Mouse (Mus musculus) forebrain, embryonic 15.5 days (tissue): ENCODE measurements at regions not wholly inside any gene's neighbourhood (a gene's known extent, or its start where the extent isn't known, plus 50 kb on each side); places are given as distances from the start of the nearest gene placed in this dataset.

Experiments
- ATAC-seq: fragments of 200-750 bp; cut with Nextera tagmentation; replicated peaks from 2 replicates; pipeline ENCODE4 v1.8.0; 2017; ENCODE audit warnings: mild to moderate bottlenecking, moderate TSS enrichment, moderate library complexity
- H3K27ac ChIP-seq: fragments of 300-500 bp; sonication (generic); replicated peaks from 2 replicates; pipeline ENCODE4 v1.5.1; 2015; ENCODE audit warnings: mild to moderate bottlenecking, inconsistent platforms
- H3K27me3 ChIP-seq: fragments of 300-500 bp; sonication (generic); 2 replicates; pipeline ENCODE4 v1.6.1; 2015; ENCODE audit warnings: inconsistent platforms
- H3K36me3 ChIP-seq: fragments of 300-500 bp; sonication (generic); 2 replicates; pipeline ENCODE4 v1.6.1; 2015; ENCODE audit warnings: mild to moderate bottlenecking, inconsistent platforms
- H3K4me1 ChIP-seq: fragments of 300-500 bp; sonication (generic); 2 replicates; pipeline ENCODE4 v1.6.1; 2015; ENCODE audit warnings: inconsistent platforms
- H3K4me2 ChIP-seq: fragments of 300-500 bp; sonication (generic); replicated peaks from 2 replicates; pipeline ENCODE4 v1.6.1; 2015; ENCODE audit warnings: mild to moderate bottlenecking, inconsistent platforms
- H3K4me3 ChIP-seq: fragments of 300-500 bp; sonication (generic); 2 replicates; pipeline ENCODE4 v1.5.1; 2015; ENCODE audit warnings: mild to moderate bottlenecking, inconsistent platforms
- H3K9ac ChIP-seq: fragments of 300-500 bp; sonication (generic); replicated peaks from 2 replicates; pipeline ENCODE4 v1.6.1; 2015; ENCODE audit warnings: mild to moderate bottlenecking, inconsistent platforms
- H3K9me3 ChIP-seq: fragments of 300-500 bp; sonication (generic); 2 replicates; pipeline ENCODE4 v1.6.1; 2016; ENCODE audit warnings: inconsistent platforms
- WGBS: fragments of 180-500 bp; shearing (Covaris S2); methylation state at CpG from one replicate; pipeline ENCODE4 v1.1.7; 2015; ENCODE audit warnings: mixed read lengths; 5-methylcytosine and 5-hydroxymethylcytosine counted together

DNA sequence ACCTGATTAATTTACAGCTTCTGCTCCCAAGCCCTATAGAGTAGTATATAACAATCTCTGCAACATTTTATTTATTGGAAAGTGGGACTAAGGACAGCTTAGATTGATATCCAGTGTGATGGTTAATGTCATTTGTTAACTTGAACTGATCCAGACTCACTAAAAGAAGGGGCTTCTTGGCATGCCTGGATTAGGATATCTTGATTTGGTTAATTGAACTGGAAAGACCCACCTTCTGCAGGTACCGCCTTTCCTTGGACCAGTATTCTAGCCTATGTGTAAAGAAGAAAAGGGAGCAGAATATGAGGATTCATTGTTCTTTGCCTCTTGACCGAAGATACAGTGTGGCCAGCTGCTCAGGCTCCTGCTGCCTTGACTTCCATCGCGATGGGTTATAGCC, 288.5 kb downstream of the Pla2g4a start:
- Histone ChIP-seq H3K4me2 (no peak overlapping the region), H3K27ac (no peak overlapping the region; the same call in 1 of the 2 replicates), H3K9ac (no peak overlapping the region), H3K4me3 (no peak overlapping the region), H3K9me3 (no peaks in the 10 kb centered on the region), H3K4me1 (peaks cover 5% of the 10 kb centered on the region; the same call in 1 of the 2 replicates), H3K36me3 (no peaks in the 10 kb centered on the region), H3K27me3 (no peaks in the 10 kb centered on the region)
- no peak for ATAC-seq
- WGBS = 89% methylated on average over 4 of the region's 4 CpGs

DNA sequence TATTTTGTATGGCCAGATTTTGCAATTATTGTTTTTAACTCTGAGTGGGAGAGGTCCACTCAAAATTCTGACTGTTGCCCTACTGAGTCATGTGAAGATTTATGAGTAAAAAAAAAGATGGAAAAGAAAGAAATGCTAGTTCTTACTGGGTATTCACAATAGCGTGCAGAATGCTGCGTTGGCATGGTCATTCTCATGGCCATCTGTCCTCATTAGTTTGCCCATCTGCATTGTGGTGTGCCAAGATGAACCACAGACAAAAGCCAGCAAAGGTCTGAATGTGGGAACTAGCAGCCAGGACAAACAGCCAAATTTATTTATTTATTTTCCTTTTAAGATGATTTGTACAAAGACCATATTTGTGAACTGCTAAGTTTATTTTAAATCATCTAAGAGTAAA, 289.0 kb downstream of the Pla2g4a start:
- Histone ChIP-seq H3K4me1 (peaks cover 5% of the 10 kb centered on the region; the same call in 1 of the 2 replicates), H3K27ac (peak overlapping the region; percentile 4; the same call in 1 of the 2 replicates), H3K9me3 (no peaks in the 10 kb centered on the region), H3K27me3 (no peaks in the 10 kb centered on the region), H3K9ac (no peak overlapping the region), H3K36me3 (no peaks in the 10 kb centered on the region), H3K4me3 (no peak overlapping the region), H3K4me2 (no peak overlapping the region)
- 50% methylated on average over 2 of the region's 2 CpGs for WGBS
- ATAC-seq = peak; percentile 51; the same call in 1 of the 2 replicates

DNA sequence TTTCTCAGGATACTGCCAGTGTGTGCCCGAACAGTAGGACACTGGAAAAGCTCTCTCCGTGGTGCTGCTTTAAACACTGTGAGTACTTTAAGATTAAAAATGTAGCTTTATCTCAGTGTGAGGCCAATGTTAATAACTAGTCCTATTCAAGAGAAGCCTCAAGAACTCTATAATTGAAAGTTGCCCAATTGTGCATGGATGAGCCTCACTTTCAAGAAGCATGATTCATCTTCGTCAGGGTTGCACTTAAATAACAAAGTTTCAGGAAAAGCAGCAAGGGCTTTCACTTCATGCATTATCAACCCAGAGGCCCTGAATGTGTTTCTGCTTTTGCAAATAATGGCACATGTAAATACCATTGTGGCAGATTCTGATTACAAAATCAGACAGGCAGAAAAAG, 290.0 kb downstream of the Pla2g4a start:
- Histone ChIP-seq H3K4me3 (no peak overlapping the region), H3K4me2 (no peak overlapping the region), H3K9ac (no peak overlapping the region), H3K9me3 (no peaks in the 10 kb centered on the region), H3K4me1 (peaks cover 5% of the 10 kb centered on the region; the same call in 1 of the 2 replicates), H3K27me3 (no peaks in the 10 kb centered on the region), H3K27ac (no peak overlapping the region; the same call in 1 of the 2 replicates), H3K36me3 (no peaks in the 10 kb centered on the region)
- WGBS = 34% methylated on average over 3 of the region's 3 CpGs
- no peak; the same call in 1 of the 2 replicates for ATAC-seq
